Mouse (Mus musculus) C2C12 (cell line): ENCODE data around the gene Pigm.

Source experiments
- CEBPB ChIP-seq: IDR thresholded peaks from one replicate; pipeline ENCODE4 v1.6.1; 2011; ENCODE audit warnings: low read depth, mild to moderate bottlenecking, control low read depth, moderate library complexity
- CTCF ChIP-seq: IDR thresholded peaks from one replicate; pipeline ENCODE4 v1.5.1; 2011; ENCODE audit not compliant: control insufficient read depth, insufficient read depth, insufficient read length
- FOSL1 ChIP-seq: IDR thresholded peaks from one replicate; pipeline ENCODE4 v1.8.0; 2011; ENCODE audit warnings: mild to moderate bottlenecking, low read length; ENCODE audit not compliant: poor library complexity, insufficient read depth, severe bottlenecking
- MYOG ChIP-seq: IDR thresholded peaks from one replicate; pipeline ENCODE4 v1.6.1; 2011; ENCODE audit not compliant: control insufficient read depth, insufficient read length; ENCODE audit errors: extremely low read depth
- USF1 ChIP-seq: IDR thresholded peaks from one replicate; pipeline ENCODE4 v1.6.1; 2011; ENCODE audit warnings: low read depth, mild to moderate bottlenecking, control low read depth, moderate library complexity

DNA sequence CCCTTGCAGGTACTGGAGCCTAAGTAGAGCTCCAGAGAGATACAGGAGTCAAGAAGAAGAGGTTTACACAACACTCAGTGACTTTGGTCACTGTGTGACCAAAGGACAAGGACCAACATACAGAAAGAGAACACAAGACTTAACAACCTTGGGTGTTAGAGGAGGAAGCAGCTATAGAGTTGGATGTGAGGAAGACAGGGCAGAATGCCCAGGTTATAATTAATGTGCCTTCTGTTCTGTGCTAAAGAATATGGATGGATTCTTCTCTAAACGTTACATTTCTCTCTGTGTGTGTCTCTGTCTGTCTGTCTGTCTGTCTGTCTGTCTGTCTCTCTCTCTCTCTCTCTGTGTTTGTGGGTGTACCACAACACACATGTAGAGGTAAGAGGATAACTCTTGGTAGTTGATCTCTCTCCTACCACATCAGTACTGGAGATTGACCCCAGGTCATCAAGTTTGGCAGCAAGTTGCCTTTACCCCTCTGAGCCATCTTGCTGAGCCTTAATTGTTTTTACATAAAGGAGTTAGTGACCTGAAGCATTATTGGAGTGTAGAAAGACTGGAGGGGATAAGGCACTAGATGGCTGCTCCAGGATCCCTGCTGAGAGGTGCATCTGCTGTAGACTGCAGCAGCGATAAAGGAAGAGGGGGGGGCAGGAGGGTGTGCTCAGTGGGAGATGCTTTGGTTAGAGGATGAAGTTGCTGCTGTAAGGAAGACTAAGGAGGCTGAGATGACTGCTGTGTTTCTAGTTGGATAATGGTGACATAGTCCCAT lies 38.7 kb upstream of the Pigm start:
- TF ChIP-seq USF1 = no peak
- TF ChIP-seq CTCF = no peak
- no peak for TF ChIP-seq MYOG
- TF ChIP-seq CEBPB = no peak
- no peak for TF ChIP-seq FOSL1
